Mouse (Mus musculus): Measurements from ENCODE around the gene Gm11172. TPM values are rescaled to one million over a fixed set of nuclear protein-coding genes. Genes with fewer than 3 reads are reported as not detected.

Gm11172 gene
- polyA plus RNA-seq, 1 experiment: not detected

DNA sequence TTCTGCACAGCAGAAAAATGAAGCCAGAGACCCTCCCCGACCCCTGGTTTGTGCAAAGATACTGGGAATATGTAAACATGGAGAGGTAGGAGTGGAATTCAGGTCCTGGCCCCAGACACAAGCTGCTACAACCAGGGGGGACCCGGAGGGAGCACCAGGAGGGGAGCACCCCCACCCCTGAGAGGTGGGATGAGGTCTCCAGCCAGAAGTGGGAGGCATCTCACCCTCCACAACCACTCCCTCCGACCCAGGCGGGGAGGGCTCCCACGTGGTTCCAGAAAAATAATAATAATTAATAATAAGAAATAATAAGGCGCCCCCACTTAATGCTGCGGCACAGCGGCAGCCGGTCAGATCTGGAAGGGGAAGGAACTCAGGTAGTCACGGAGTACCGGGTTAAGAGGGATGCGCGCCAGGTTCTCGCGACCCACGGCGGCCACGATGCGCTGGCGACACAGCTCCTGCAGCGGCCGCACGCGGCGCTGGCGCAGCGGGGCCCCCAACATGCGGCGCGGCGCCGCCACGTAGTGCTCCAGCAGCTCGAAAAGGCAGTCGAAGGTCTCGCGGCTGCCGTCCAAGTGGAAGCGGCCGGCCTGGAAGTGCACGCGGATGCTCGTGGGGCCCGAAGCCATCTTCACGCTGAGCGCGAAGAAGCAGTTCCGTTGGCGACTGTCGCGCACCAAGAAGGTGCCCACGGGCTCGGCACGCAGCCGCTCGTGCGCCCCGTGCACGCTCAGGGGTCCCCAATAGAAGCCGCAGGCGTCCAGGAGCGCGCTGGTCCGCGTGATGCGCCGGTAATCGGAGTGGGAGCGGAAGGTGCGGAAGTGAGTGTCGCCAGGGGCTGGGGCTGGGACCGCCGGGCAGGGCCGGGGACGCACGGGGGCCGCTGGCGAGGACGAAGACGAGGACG is 28.6 kb upstream of the Gm11172 start:
- peaks cover 51% of the 10 kb centered on the region for H3K27me3 ChIP-seq (ENCODE audit: control insufficient read depth)

DNA sequence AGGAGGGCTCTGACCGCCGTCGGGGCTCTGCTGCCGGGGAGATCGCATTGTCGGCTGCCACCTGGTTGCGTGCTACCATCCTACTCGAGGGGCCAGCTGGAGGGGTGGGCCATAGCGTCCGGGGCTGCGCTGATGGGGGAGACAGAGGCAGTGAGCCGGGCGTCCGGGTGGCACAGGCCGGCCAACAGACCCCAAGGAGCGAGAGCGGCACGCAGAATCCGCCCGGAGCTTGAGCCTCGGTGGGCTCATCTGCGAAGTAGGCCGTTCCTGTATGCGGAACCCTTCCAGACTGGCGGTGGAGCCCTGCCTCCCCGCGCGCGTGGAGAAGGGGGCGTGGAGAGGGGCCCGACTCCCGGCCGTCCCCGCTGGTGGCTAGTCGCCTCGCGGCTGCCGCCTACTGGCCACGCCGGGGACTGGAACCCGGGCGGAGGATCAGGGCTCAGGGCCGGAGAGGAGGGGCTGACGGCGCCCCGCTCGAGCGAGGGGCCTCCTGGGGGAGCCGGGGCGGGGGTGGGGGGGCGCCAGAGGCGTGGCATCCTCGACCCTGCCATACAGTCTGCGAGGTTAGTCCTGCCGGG is 27.8 kb upstream of the Gm11172 start:
- peaks cover 7% of the 10 kb centered on the region; the same call in 1 of the 2 replicates for H3K9me3 ChIP-seq (ENCODE audit: control insufficient read depth, low read length)
- H3K36me3 ChIP-seq (ENCODE audit: control insufficient read depth): no peaks in the 10 kb centered on the region
- TF ChIP-seq TAL1 (IDR thresholded peaks at IDR 0.05; ENCODE audit: low read length): no peak
- no peak for TF ChIP-seq GATA1 (IDR thresholded peaks at IDR 0.05; ENCODE audit: low read length)
- H3K4me3 ChIP-seq (replicated peaks): peak overlapping the region; percentile 90
- peaks cover 51% of the 10 kb centered on the region for H3K27me3 ChIP-seq (ENCODE audit: control insufficient read depth)
- H3K4me1 ChIP-seq (ENCODE audit: control insufficient read depth): peaks cover 26% of the 10 kb centered on the region

More for the DNA sequence above, 28.6 kb upstream of the Gm11172 start:
- peaks cover 7% of the 10 kb centered on the region; the same call in 1 of the 2 replicates for H3K9me3 ChIP-seq (ENCODE audit: control insufficient read depth, low read length)
- peak overlapping the region; percentile 90 for H3K4me3 ChIP-seq (replicated peaks)
- H3K4me1 ChIP-seq (ENCODE audit: control insufficient read depth): peaks cover 26% of the 10 kb centered on the region
- TF ChIP-seq TAL1 (IDR thresholded peaks at IDR 0.05; ENCODE audit: low read length) (no peak), GATA1 (IDR thresholded peaks at IDR 0.05; ENCODE audit: low read length) (no peak)
- H3K36me3 ChIP-seq (ENCODE audit: control insufficient read depth): no peaks in the 10 kb centered on the region

GRCm38 (mm10) chr16:10785371-10786231 is 27.1 kb upstream of the Gm11172 start, which contains the start of gene Socs1:
TSS of gene Socs1 (minus strand) at chr16:10785536.
- no peak for TF ChIP-seq TAL1 (IDR thresholded peaks at IDR 0.05; ENCODE audit: low read length)
- Histone ChIP-seq H3K27me3 (ENCODE audit: control insufficient read depth) (peaks cover 51% of the 10 kb centered on the region), H3K4me1 (ENCODE audit: control insufficient read depth) (peaks cover 26% of the 10 kb centered on the region), H3K9me3 (ENCODE audit: control insufficient read depth, low read length) (peaks cover 7% of the 10 kb centered on the region; the same call in 1 of the 2 replicates), H3K36me3 (ENCODE audit: control insufficient read depth) (no peaks in the 10 kb centered on the region), H3K4me3 (replicated peaks) (peak within 1 kb of the TSS; percentile 90)

- TF ChIP-seq TAL1 (IDR thresholded peaks at IDR 0.05; ENCODE audit: low read length) (no peak), GATA1 (IDR thresholded peaks at IDR 0.05; ENCODE audit: low read length) (no peak)
- Histone ChIP-seq H3K36me3 (ENCODE audit: control insufficient read depth) (no peaks in the 10 kb centered on the region), H3K4me3 (replicated peaks) (peak overlapping the region; percentile 90), H3K27me3 (ENCODE audit: control insufficient read depth) (peaks cover 47% of the 10 kb centered on the region), H3K4me1 (ENCODE audit: control insufficient read depth) (peaks cover 26% of the 10 kb centered on the region), H3K9me3 (ENCODE audit: control insufficient read depth, low read length) (peaks cover 7% of the 10 kb centered on the region; the same call in 1 of the 2 replicates)
Measured at GRCm38 (mm10) chr16:10786288-10786687, 26.4 kb upstream of the Gm11172 start.

DNA sequence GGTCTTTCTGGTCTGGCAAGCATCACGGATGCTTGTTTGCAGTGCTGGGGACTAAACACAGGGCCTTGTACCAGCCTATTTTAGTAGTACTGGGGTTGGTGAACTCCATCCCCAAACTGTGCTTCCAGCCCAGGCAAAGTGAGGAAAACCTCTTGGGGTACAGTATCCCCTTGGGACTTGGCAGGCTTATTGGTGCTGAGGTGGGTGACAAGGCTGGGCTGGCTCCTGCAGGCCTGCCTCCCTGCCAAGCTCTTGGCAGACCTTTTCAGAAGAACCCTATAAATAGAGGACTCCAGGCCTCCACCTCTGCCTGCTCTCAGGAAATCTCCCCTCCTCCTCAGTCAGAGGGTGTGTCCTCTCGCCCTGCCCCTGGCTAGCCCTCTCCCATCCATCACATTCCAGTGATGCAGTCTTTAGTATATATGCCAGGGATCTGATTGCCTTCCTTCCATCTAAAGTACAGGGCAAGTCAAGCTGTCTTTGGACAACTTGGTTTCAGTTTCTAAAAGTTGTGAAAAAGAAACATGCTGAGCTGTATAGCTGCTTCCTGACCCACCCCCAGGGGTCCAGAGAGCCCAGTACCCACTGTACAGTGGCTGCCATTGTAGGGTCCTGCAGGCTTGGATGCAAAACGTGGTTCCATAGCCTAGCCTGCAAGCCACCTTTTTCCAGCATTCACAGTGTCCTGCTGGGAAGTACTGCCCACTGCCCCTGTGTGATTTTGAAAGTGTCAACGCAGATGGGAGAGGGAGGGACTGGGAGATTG is 25.8 kb upstream of the Gm11172 start:
- H3K4me3 ChIP-seq (replicated peaks): peak overlapping the region; percentile 90

DNA sequence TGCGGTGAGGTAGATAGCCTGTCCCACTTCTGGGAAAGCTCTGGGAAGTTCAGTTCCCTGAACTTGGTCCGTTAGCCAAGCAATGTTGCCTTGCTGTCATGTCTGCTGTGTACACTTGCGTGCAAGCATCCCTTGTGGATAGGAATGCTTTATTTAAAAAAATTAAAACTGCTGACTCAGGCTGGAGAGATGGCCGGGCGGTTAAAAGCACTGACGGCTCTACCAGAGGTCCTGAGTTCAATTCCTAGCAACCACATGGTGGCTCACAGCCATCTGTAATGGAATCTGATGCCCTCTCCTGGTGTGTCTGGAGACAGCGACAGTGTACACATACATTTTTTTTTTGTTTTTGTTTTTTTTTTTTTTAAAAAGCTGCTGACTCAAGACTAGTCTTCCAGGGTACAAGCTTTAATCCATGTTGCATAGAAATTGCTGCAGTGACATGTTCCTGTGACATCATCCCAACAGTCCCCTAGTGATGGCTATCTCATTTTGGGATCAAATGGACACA is 25.1 kb upstream of the Gm11172 start:
- Histone ChIP-seq H3K4me3 (replicated peaks) (no peak overlapping the region), H3K27me3 (ENCODE audit: control insufficient read depth) (peaks cover 34% of the 10 kb centered on the region), H3K36me3 (ENCODE audit: control insufficient read depth) (no peaks in the 10 kb centered on the region), H3K4me1 (ENCODE audit: control insufficient read depth) (peaks cover 26% of the 10 kb centered on the region), H3K9me3 (ENCODE audit: control insufficient read depth, low read length) (peaks cover 7% of the 10 kb centered on the region; the same call in 1 of the 2 replicates)
- no peak for TF ChIP-seq TAL1 (IDR thresholded peaks at IDR 0.05; ENCODE audit: low read length)
- no peak for TF ChIP-seq GATA1 (IDR thresholded peaks at IDR 0.05; ENCODE audit: low read length)

More for the DNA sequence above, 25.8 kb upstream of the Gm11172 start:
- no peak for TF ChIP-seq TAL1 (IDR thresholded peaks at IDR 0.05; ENCODE audit: low read length)
- no peak for TF ChIP-seq GATA1 (IDR thresholded peaks at IDR 0.05; ENCODE audit: low read length)
- H3K36me3 ChIP-seq (ENCODE audit: control insufficient read depth): no peaks in the 10 kb centered on the region
- H3K9me3 ChIP-seq (ENCODE audit: control insufficient read depth, low read length): peaks cover 7% of the 10 kb centered on the region; the same call in 1 of the 2 replicates
- H3K27me3 ChIP-seq (ENCODE audit: control insufficient read depth): peaks cover 41% of the 10 kb centered on the region
- peaks cover 26% of the 10 kb centered on the region for H3K4me1 ChIP-seq (ENCODE audit: control insufficient read depth)

DNA sequence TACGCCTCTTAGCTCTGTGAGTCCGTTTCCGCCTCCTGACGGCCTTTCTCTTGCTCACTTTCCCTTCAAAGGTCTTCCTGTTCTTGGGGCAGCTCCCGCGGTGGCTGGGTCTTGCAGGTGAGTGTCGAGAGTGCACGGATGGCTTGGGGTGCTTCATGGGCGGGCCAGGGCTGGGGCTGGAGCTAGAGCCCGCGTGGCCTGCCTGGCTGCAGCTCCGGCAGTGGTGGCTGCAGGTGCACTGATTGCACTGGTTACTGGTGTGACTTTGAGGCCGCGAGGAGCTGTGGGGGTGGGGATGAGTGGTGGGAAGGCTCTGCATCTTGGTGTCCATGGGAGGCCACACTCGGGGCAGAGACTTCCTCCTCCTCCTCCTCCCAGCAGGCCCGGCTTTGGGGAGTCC is 24.4 kb upstream of the Gm11172 start, which contains the start of gene Tnp2:
TSS of gene Tnp2 (minus strand) at position 390 of the 400 bp plus-strand sequence.
- Histone ChIP-seq H3K4me1 (ENCODE audit: control insufficient read depth) (peaks cover 26% of the 10 kb centered on the region), H3K36me3 (ENCODE audit: control insufficient read depth) (no peaks in the 10 kb centered on the region), H3K27me3 (ENCODE audit: control insufficient read depth) (peaks cover 28% of the 10 kb centered on the region), H3K4me3 (replicated peaks) (no peak within 1 kb of the TSS), H3K9me3 (ENCODE audit: control insufficient read depth, low read length) (peaks cover 7% of the 10 kb centered on the region; the same call in 1 of the 2 replicates)
- TF ChIP-seq GATA1 (IDR thresholded peaks at IDR 0.05; ENCODE audit: low read length): no peak
- TF ChIP-seq TAL1 (IDR thresholded peaks at IDR 0.05; ENCODE audit: low read length): no peak

GRCm38 (mm10) chr16:10788866-10789265 is 23.8 kb upstream of the Gm11172 start:
- Histone ChIP-seq H3K4me1 (ENCODE audit: control insufficient read depth) (peaks cover 26% of the 10 kb centered on the region), H3K36me3 (ENCODE audit: control insufficient read depth) (no peaks in the 10 kb centered on the region), H3K27me3 (ENCODE audit: control insufficient read depth) (peaks cover 22% of the 10 kb centered on the region), H3K9me3 (ENCODE audit: control insufficient read depth, low read length) (peaks cover 7% of the 10 kb centered on the region; the same call in 1 of the 2 replicates), H3K4me3 (replicated peaks) (no peak overlapping the region)
- TF ChIP-seq GATA1 (IDR thresholded peaks at IDR 0.05; ENCODE audit: low read length) (no peak), TAL1 (IDR thresholded peaks at IDR 0.05; ENCODE audit: low read length) (no peak)
